Mouse (Mus musculus) ovary, adult 18-20 months (tissue): ENCODE measurements at regions not wholly inside any gene's neighbourhood (a gene's known extent, or its start where the extent isn't known, plus 50 kb on each side); places are given as distances from the start of the nearest gene placed in this dataset.
A peak's percentile ranks its signal among the peaks of the same experiment; 100 is the strongest.

Source experiments
- DNase-seq: peaks from one replicate; pipeline ENCODE4 v3.0.0; 2022; ENCODE audit warnings: low spot score, mixed read lengths

DNA sequence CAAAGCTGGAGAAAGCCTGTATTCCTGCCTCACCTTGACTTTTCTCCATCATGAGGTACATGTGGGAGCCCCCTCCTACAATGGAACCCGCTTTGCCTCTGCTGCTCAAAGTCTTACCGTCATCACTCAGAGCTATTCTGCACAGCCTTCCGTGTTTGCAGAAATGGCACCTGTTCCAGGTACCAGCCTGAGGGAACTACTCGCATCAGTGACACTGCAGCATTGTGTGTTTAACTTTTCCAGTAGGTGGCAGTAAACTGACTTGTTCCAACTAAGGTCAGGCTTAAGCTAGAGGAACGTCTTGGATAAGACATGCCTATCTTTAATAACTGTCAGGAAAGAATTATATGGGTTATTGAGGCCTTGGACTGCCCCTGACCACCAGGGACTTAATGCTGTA is 71.4 kb downstream of the Fam173b start:
- DNase-seq = no peak

DNA sequence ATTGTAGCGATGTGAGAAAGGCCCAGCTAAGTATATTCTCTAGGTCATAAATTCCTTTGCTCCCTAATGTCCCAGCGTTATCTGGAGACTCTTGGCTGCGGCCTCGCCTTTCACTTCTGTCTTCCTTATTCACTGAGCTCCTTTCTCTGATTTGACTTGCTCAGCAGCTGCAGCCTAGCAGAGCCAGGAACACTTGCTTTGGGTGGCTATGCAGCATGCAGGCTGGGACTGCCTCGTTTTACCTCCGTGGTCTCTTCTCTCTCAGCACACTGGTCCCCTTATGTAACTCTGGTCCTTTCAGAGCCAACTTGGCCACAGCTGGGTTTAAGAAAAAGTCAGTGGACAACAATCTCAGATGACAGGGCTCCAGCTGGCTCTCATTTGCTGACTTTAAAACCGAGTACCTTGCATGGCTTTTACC is 75.1 kb downstream of the Fam173b start:
- peak; percentile 8 for DNase-seq

DNA sequence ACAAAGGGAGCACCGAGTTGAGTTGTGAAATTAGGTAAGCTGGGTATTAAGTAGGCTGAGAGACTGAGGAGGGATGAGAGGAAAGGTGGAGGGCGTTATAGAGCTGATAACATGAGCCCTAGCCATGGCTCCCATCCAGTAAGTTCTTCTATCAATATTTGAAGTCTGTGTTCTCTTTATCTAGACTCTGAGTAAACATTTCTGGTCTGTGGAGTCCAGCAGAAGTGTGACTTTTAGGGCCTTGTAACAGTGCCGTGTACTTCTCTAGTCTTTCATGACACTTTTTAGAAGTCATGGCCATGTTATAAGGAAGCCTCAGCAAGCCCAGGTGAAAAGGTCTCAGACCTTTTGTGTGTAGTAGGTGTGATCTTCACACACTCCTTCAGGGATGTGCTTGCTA is 91.5 kb downstream of the Fam173b start:
- no peak for DNase-seq

DNA sequence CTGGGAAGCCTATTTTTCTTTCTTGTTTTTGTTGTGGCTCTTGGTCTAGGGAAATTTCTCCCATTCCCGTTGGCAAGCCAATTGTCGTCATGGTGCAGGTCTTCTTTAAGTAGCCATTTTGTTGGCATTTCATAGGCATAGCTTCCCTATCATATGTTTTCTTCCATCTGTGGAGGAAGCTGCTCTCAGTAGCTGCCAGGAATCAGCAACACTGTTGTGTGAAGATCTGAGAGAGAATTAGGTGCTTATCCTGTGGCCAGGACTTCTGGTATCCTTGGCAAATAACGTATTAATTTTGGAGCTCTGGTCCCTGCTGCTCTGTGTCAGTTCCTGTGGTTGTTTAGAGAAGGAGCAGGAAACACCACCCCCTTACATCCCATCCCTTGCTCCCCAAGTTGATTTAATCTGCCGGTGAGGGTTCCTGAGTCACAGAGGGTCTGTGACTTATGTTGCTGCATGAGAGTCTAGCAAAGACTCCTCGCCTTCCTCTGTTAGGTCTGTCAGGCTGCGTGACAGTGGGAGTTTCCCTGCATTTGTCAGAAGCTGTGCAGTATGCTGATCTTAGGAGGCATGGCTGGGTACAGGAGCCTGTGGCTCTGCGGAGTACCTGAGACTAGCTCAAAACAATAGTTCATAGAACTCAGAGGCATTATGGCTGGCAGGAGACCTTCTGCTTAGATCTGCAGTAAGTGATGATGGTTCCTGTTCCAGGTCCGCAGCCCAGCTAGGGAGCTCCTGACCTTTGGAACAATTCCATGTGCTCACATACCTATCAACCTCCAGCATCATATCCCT is 93.4 kb downstream of the Fam173b start:
- DNase-seq = no peak

DNA sequence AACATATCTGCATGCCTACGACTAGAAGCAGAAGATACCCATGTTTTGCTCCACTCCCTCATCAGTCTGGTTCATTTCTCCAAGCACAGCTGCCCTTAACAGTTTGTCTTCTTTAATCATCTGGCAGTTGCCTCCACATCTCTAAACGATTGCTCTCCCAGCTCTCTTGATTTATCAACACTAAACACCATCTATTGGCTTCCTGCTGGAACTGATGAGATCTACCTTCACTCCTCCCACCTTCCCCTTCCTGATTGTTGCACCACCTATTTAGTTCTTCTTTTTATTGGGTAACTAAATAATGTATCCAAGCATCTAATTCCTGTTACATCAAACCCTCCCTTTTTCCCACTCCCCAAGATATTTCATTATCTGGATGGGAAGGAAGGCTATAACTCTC is 101.7 kb downstream of the Fam173b start:
- DNase-seq = no peak

DNA sequence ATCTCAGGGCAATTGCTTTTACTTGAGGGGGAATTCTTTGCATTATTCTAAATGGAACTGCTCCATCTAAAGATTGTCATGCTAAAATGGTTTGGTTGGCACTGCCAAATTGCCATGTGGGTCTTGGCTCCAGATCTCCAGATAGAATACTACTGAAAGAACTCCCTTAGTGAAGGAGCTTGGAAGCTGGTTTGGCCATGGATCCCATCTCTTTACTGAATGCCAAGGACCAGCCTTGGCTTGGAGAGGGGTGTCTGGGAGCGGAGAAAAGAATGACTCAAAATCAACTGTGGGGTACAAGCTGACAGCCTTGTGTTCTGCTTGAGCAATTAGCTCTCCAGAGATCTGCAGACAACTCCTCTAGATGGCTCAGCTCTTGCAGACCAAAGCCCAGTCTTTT is 105.8 kb downstream of the Fam173b start:
- DNase-seq = no peak

DNA sequence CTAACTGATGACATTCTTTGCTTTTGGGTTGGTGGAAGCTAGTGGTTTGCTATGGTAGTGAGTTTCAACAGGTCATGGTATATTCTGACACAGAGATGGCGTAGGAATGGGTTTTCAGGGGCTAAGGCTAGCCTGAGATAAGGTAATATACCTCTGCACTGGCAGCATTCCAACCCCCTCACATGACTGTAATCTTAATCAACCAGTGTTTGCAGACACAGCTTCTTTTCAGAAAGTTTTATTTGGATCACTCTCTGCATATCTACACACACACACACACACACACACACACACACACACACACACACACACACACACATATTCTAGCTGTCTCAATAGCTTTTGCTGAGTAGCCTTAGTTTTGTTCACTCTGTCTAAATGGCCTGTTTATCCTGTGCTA is 119.4 kb downstream of the Fam173b start:
- no peak for DNase-seq

DNA sequence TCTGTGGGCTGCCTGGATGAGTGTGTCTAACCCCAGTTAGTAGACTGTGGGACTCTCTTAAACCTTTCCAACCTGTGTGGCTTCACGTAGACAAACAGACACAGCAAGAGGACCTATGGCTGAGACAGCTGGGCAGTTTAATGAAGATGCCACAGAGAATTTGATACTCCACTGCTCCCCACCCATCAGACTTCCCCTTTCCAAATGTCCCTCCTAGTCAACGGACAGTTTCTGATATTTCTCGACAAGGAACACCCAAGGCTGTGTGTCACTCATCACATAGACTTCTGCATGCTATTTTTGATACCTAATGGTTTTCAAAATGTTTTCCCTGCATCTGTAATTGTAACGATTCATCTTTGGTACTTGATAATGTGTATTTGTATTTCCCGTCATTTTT is 120.8 kb downstream of the Fam173b start:
- no peak for DNase-seq

DNA sequence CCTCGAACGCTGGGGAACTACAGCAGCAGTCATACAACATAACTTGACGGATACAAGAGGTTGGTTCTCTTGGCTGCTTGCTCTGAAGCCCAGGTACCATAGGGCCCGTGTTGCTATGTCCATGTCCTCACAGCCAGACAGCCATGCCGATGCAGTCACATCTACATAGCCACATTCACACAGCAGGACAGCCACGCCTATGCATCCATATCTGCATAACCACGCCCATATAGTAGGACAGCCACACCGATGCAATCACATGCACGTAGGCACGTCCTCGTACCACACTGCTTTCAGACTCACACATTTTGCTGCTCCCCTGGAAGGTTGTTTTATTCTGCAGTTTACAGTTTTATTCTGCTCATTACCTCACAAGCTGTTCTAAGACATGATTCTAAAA is 122.6 kb downstream of the Fam173b start:
- DNase-seq = no peak

DNA sequence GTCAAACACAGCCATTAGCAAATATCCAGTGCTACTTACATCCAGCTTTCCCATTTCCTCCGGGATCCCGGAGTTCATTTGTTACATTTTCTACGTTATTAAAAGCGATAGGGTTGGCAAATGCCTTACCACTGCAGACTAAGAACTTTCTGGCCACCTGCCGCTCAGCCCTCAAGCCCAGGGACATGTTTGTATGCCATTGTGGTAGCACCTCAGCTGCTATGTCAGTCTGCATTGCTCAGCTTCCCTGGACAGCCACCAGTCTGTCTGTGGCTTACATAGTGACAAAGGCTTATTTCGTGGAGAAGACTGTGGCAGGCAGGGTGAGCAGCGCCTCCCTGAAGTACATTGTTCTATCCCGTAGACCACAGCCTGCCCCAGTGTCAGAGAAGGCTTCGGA is 127.5 kb downstream of the Fam173b start:
- DNase-seq = no peak

DNA sequence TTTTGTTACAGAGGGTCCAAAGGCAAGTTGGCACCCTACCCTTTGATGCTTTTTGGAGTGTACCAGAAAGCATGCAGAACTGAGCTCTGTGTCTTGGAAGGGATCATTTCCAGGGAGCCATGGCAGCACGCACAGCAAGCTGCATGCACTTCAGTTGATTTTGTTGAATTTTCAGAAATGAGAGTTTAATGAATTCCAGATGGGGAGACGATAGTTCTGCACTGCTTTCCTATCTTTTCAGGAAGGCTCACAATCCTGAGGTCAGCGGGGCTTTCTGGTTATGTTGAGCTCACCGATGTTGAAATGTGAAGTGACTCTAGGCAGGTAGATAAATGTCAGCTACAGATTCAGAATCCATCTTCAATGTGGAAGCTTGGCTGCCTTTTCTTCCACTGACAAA is 140.0 kb downstream of the Fam173b start:
- no peak for DNase-seq

DNA sequence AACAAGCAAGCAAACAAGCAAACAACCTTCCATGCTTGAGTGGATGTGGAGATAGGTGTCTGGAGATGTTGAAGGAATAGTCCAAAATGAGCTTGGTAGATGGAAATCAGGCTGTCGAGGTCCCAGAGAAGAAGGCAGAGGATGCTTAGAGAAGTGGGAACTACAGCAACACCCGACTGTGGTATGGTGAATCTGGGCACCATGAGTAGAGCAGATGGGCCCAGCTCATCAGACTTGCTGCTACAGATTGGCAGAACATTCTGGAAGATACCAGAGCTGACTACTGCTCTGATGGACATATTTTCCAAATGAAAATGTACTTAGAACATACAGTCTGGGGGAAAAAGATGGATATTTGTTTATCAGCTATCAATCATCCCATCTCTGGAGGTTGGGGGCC is 142.9 kb downstream of the Fam173b start:
- no peak for DNase-seq

DNA sequence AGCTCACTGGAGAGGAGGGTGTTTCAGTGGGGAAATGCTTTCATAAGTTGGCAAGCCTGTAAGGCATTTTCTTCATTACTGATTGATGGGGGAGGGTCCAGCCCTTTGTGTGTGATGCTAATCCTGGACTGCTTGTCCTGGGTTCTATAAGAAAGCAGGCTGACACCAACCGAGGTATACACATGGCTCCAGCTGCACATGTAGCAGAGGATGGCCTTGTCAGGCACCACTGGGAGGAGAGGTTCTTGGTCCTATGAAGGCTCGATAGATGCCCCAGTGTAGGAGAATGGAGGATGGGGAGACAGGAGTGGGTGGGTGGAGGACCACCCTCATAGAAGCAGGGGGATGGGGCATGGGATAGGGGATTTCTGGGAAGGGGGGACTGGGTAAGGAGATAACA is 151.0 kb downstream of the Fam173b start:
- DNase-seq = no peak

DNA sequence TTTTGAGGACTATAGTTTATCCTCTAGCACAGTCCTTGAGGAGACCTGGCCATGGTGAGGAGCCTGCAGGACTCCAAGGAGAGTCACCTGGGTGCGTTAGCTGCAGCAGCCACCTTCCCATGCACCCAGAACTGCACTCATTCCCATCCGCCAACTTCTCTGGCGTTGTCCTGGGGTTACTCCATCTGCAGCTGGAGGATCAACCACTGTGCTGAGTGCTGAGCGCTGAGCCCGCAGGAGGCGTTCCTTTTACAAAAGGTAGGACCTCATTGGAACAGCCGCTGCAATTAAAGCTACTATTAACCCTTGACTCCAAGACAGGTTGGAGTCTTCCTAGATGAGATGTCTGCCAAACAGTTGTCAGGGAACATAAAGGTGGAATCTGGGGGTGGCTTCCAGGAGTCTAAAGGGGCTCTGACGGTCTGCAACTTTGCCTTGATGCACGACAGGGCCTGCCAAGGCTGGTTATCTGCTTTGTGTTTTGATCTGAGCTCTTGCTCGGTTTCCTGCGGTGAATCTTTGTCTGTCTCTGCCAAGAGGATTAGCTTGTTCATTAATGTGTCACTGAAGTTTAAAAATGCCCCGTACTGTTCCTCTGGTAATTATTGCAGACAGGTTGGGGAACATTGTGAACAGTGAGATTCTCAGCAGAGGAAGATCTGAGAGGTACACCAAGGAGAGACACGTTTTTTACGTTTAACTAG is 152.1 kb downstream of the Fam173b start:
- DNase-seq = no peak

DNA sequence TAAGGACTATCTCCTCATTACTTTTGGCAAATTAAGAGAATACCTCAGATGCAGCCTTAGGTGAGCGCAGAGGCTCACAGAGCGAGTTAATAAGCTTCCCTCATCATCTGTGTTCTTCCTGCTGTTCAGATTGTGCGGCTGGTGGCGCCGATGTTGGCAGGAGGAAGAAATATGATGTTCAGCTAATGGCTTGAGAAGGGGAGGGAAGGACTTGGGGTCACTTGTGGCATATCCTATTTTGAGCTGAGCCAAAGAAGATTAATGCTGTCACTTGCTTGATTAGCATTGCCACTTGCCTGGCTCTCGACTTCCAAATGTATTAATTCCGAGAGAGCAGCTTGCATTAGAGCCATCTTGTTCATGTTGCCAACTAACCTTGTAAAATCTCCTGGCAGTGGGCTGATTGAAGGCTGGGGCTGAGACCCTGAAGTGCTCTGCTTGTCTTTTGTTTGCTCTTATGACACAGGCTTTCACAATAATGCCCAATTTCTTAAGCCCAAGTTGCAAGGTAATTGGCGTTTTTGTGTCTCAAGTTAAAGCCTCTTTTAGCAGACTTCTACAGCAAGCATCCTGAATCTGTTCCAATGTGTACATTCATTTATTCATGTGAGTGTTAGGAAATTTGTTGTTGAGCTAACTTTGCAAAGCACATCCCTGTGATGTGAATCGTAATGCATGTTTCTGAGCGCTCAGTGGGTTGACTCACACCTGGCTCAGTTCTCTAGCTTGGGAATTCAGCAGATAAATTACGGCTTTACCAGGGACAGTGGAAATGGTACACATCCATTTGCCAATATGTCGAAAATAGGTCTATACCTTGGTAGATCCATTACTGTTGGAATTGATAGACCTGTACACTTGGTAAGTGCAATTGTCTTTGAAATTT is 167.6 kb downstream of the Fam173b start:
- DNase-seq = no peak

DNA sequence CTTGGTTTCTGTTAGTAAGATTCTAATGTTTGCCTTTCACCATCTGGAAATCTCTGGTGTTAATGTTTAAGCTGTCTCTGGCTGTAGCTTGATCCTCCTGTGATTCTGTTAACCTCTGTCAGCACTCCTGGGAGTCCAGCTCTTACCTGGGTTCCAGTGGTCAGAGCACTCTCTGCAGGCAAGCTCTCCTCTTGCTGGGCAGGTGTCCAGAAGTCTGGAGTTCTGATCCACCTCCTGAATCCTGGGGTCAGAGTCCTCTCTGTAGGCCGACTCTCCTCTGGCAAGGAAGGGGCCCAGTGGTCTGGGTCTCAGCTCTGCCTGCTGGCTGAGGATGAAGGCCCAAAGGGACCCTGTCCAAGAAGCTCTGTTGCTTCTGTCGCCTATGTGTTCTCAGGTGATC is 181.4 kb downstream of the Fam173b start:
- no peak for DNase-seq

DNA sequence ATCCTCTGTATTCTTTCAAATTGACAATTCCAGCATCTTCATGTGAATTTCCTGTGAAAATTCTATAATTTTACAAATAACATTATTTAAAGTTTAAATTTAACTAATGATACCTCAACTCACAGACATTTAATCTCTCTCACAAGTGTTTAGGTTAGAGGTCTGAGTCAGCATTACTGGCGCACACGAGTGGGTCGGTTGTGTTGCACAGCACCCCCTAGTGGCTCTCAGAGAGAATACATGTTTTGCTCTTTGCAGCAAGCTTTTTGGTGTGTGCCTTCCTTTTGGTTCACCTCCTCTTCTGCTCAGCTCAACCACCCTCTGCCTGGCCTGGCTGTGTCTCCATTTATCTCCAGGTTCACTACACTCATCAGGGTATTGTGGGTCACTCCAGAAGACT is 183.4 kb downstream of the Fam173b start:
- no peak for DNase-seq

DNA sequence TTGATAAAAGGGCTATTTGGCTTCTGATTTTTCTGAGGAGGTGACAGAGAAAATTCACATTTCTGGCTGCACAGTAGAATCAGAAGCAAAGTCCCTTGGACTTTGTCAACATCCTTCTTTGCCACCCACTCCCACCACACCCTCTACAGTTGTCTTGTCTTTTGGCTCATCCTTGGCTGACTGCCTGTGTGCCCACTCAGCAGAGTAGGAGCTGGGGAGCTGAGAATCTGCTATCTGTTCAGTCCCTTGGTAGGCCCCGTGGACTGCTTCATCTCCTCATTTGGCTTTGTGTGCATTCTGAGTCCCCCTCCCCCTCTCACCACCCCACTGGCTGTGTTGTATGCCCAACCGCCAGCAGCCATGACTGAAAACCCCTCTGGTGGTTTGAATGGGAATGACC is 197.2 kb downstream of the Fam173b start:
- DNase-seq = no peak

DNA sequence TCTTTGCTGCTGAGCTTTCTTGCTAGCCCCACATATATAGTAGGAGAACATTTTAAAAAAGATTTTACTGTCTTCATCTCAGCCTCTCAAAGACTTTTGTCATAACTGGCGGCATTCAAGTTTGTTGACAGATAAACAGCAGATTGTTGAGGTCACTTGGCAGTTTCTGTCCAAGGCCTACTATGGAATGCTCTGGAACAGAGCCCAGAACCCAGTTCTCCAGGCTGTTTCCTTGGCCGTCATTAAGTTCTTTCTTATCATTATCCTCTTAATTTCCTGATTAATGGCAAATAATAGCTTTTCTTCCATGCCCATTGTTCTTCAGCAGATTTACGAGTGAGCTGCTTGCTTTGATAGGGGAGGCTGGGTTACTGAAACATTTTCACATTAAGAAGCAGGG is 203.9 kb downstream of the Fam173b start:
- peak; percentile 31 for DNase-seq

DNA sequence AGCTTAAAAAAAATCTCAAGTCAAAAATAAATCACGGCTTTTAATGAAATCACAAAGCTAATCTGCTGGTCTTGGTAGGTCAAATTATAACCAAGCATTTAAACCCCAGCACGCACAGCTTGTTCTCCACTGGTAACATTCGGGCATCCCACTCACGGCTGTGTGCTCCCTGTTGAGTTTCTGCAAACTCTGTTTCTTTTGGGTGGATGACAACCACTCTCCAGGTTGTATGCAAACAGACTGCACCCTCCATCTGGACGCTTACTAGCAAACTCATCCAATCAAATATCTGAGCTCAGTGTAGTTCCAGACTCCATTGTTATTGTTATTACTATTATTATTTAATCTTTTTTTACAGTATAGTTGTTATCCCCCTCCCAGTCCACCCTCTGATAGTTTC is 213.9 kb downstream of the Fam173b start:
- no peak for DNase-seq

DNA sequence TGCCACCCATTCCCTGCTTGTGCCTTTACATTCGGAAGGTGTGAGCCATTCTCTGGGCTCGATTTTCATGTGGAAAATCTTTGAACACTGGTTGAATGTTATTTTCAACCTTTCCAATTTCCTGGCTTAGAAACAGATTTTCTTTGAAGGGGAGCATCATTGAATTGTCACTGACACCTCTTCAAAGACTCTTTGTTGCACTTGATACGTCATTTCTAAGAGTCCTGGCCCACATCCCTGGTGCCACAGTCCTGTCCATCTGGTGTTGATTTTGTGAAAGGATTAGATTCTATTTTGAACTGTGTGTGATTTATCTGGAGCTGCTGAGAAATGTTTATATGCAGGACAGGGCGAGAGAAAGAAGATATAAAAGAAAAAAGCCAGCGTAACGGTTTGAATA is 217.6 kb downstream of the Fam173b start:
- no peak for DNase-seq

DNA sequence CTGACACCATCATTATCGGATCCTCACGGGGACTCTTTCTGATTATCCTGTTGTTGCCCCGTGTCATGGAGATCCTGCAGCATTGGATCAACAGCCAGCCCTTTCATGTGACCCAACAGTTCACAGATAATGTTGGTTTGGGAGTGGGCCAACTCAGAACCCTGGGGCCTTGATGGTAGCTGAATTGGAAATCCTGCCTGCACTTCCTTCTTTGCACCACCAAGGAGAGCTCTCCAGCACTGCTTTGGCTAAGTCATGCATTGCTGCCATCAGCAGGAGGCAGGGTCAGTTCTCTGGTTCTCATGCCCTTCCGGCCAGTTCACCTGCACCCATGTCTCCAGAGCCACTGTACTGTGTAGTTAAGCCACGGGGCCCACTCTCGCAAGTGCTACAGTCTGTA is 225.6 kb downstream of the Fam173b start:
- peak; percentile 27 for DNase-seq

DNA sequence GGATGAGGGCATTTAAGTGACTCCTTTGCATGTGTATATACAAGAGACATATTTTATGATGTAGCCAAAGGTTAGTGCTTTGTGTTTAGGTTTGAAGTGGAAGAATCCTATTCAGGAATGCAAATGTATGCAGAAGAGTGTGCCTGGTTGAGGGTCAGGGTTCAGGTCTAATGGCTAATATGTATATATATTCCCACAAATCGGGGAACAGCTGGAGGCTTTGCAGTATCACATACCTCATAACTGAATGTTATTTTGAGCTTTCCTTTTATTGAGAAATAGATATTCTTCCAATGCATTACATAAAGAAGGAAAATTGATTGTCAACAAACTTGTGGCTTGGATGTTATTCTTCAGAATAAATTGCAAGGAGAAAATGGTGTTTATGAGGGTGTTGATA is 239.9 kb downstream of the Fam173b start:
- no peak for DNase-seq
